Mouse (Mus musculus): ENCODE results near the gene Pigf. TPM values are rescaled to one million over a fixed set of nuclear protein-coding genes. Genes with fewer than 3 reads are reported as not detected.

The Pigf gene
- polyA plus RNA-seq, 1 experiment from 2014 or later: 32.1 TPM

DNA sequence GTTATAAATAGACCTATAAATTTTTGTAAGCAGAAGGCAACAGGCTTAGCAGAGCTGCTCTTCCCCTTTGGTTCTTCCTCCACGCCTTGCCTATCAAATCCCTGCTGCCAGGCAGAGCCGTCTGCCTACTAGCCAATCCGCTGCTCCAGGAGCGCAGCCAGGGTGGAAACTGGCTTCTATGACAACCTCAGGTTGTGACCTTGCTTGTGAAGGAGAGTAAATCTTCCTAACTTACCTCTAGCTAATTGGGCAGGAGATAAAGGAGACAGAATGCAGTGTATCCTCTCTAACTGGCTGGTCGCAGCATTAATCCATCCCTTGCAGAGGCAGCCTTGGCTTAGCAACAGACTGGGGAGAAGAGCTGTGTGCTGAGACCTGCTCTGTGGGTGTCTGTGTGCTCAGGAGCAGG lies 29.8 kb upstream of the Pigf start:
- no peak for ATAC-seq (ENCODE audit: insufficient number of reproducible peaks, insufficient read depth, low FRiP score, low TSS enrichment)
- no peak overlapping the region for H3K4me3 ChIP-seq
- 49% methylated on average over 5 of the region's 5 CpGs for WGBS
- H3K9ac ChIP-seq: no peak overlapping the region
- no peak overlapping the region for H3K27ac ChIP-seq
- peaks cover 22% of the 10 kb centered on the region; the same call in 1 of the 2 replicates for H3K4me1 ChIP-seq
- no peaks in the 10 kb centered on the region for H3K27me3 ChIP-seq
- H3K9me3 ChIP-seq: no peaks in the 10 kb centered on the region
- H3K36me3 ChIP-seq: no peaks in the 10 kb centered on the region
- no peak overlapping the region for H3K4me2 ChIP-seq (replicated peaks)

DNA sequence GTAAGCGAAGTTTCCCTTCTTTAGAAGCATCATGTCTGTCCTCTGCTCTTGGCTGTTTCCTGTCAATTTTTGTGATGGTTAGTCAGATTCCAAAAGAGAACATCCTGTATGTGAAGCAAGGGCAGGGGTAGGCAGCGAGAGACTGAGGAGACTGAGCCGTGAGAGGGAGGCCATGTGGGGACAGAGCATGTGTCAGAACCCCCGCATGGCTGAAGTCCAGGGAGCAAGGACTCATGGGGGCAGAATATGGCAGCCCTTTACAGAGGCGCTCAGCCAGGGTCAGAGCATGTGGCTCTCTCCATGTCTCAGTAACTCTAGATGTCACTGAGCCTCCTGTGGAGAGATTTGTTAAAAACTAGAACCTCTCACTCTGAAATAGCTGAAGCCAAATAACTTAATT lies 28.7 kb upstream of the Pigf start:
- ATAC-seq (ENCODE audit: insufficient number of reproducible peaks, insufficient read depth, low FRiP score, low TSS enrichment): no peak
- Histone ChIP-seq H3K27ac (no peak overlapping the region), H3K4me2 (replicated peaks) (no peak overlapping the region), H3K4me3 (no peak overlapping the region), H3K9me3 (no peaks in the 10 kb centered on the region), H3K36me3 (no peaks in the 10 kb centered on the region), H3K4me1 (peaks cover 22% of the 10 kb centered on the region; the same call in 1 of the 2 replicates), H3K27me3 (no peaks in the 10 kb centered on the region), H3K9ac (no peak overlapping the region)
- 82% methylated on average over 5 of the region's 5 CpGs for WGBS

DNA sequence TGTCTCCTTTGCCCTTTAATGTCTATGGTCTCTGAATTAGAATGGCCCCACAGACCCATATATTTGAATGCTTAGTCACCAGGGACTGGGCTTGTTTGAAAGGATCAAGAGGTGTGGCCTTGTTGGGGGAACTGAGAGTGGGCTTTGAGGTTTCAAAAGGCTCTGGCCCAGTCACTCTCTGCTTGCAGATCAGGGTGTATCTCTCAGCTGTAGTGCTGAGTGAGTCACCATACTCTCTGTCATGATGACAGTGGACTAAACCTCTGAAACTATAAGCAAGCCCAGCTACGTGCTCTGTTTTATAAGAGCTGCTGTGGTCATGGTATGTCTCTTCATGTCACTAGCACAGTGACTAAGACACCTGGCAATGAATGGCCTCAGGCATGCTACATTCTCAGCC lies 27.2 kb upstream of the Pigf start:
- Histone ChIP-seq H3K4me2 (replicated peaks) (no peak overlapping the region), H3K27me3 (no peaks in the 10 kb centered on the region), H3K4me3 (no peak overlapping the region), H3K36me3 (no peaks in the 10 kb centered on the region), H3K4me1 (peaks cover 9% of the 10 kb centered on the region; the same call in 1 of the 2 replicates), H3K27ac (no peak overlapping the region), H3K9me3 (no peaks in the 10 kb centered on the region), H3K9ac (no peak overlapping the region)
- no peak for ATAC-seq (ENCODE audit: insufficient number of reproducible peaks, insufficient read depth, low FRiP score, low TSS enrichment)
- 71% methylated on average over 1 of the region's 1 CpGs for WGBS

DNA sequence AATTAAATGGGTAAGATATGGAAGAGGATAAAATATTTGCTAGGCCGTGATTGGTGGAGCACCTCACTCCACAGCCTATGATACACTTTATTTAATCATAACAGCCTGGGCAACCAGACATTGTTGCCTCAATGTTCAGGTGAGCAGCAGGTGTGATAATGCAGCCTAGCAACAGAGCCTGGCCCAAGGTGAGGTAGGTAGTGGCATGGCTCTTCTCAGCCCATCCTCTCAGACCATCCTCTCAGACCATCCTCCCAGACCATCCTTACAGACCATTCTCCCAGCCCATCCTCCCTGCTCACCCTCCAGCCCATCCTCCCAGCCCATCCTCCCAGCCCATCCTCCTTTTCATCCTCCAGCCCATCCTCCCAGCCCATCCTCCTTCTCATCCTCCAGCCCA lies 26.4 kb upstream of the Pigf start:
- H3K4me2 ChIP-seq (replicated peaks): no peak overlapping the region
- no peak for ATAC-seq (ENCODE audit: insufficient number of reproducible peaks, insufficient read depth, low FRiP score, low TSS enrichment)
- 92% methylated on average over 1 of the region's 1 CpGs for WGBS
- H3K27ac ChIP-seq: no peak overlapping the region
- peaks cover 6% of the 10 kb centered on the region; the same call in 1 of the 2 replicates for H3K4me1 ChIP-seq
- no peaks in the 10 kb centered on the region for H3K9me3 ChIP-seq
- no peak overlapping the region for H3K4me3 ChIP-seq
- H3K36me3 ChIP-seq: no peaks in the 10 kb centered on the region
- no peaks in the 10 kb centered on the region for H3K27me3 ChIP-seq
- H3K9ac ChIP-seq: no peak overlapping the region

DNA sequence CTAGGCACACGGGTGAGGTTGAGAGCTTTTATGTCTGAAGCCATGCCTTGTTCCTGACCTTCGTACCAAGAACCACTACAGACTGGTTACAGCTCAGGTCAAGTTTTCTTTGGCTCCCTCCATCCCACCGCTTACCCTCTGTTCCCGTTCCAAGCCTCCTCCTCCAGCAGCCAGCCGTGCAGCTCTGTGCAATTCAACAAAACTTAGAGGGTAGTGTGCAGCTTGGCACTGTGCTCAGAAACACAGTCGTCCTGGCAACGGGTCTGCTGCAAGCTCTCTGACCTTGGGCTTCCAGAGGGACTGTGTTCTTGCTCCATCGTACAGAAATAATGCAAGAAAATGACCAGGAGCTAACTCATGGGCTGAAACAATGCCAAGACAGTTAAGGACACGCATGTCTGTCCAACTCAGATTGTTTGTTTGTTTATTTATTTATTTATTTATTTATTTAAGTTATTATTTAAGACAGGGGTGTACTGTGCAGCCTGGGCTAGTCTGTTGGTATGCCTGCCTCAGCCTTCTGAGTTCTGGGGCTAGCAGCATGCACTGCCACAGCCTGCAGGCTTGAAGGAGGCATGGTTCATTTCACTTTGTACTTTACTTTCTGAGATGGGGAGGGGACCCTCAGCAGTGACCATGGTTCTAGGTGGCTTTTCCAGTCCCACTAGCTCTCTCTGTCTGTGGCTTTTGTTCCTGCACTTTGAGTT lies 25.4 kb upstream of the Pigf start:
- Histone ChIP-seq H3K9me3 (no peaks in the 10 kb centered on the region), H3K4me2 (replicated peaks) (no peak overlapping the region), H3K27me3 (no peaks in the 10 kb centered on the region), H3K9ac (no peak overlapping the region), H3K27ac (no peak overlapping the region), H3K4me3 (no peak overlapping the region), H3K4me1 (peaks cover 6% of the 10 kb centered on the region; the same call in 1 of the 2 replicates), H3K36me3 (no peaks in the 10 kb centered on the region)
- peak; percentile 47; the same call in 1 of the 2 replicates for ATAC-seq (ENCODE audit: insufficient number of reproducible peaks, insufficient read depth, low FRiP score, low TSS enrichment)
- WGBS: 74% methylated on average over 9 of the region's 9 CpGs

DNA sequence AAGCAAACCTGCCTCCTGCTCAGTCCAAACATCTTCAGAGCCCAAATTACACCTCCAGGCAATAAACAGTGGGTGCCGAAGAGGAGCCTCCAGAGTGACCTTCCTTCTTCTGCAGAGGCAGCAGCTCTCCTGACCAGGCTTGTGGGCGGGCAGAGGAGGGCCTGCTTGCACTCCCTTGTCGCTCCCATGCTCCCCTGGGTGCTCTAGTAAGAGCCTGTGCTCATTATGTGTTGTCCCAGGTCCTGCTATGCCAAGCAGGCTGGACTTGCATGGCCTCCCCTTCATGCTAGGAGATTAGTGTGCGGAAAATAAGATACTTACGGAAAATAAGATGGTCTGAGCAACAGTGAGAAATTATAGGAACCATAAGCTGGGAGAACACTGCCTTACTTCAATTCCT lies 24.5 kb upstream of the Pigf start:
- ATAC-seq (ENCODE audit: insufficient number of reproducible peaks, insufficient read depth, low FRiP score, low TSS enrichment): no peak
- Histone ChIP-seq H3K9ac (no peak overlapping the region), H3K4me3 (no peak overlapping the region), H3K4me1 (peaks cover 1% of the 10 kb centered on the region; the same call in 1 of the 2 replicates), H3K36me3 (no peaks in the 10 kb centered on the region), H3K4me2 (replicated peaks) (no peak overlapping the region), H3K9me3 (no peaks in the 10 kb centered on the region), H3K27ac (no peak overlapping the region), H3K27me3 (no peaks in the 10 kb centered on the region)
- 55% methylated on average over 5 of the region's 5 CpGs for WGBS

DNA sequence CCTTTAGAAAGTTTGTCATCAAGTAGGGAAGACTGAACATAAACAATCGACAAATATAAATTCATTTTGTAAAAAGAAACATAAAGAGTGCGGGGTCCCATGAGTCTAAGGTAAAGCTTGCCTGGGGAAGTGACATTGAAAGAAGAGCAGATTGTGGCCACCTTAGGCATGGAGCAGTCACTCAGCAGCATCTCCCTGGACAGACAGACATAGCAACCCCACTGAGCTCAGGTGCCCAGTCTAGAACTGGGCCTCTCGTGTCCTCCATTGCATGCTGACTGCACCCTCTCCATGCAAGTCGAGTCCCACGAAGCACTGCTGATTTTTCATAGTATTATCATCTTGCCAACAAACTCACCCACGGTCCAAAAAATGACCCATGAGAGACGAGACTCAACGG lies 19.6 kb upstream of the Pigf start:
- H3K4me1 ChIP-seq: no peaks in the 10 kb centered on the region
- no peak overlapping the region for H3K9ac ChIP-seq
- no peak overlapping the region for H3K4me2 ChIP-seq (replicated peaks)
- no peaks in the 10 kb centered on the region for H3K9me3 ChIP-seq
- WGBS: 80% methylated on average over 8 of the region's 8 CpGs
- H3K27me3 ChIP-seq: no peaks in the 10 kb centered on the region
- no peak overlapping the region for H3K27ac ChIP-seq
- no peak overlapping the region for H3K4me3 ChIP-seq
- H3K36me3 ChIP-seq: no peaks in the 10 kb centered on the region
- no peak for ATAC-seq (ENCODE audit: insufficient number of reproducible peaks, insufficient read depth, low FRiP score, low TSS enrichment)

DNA sequence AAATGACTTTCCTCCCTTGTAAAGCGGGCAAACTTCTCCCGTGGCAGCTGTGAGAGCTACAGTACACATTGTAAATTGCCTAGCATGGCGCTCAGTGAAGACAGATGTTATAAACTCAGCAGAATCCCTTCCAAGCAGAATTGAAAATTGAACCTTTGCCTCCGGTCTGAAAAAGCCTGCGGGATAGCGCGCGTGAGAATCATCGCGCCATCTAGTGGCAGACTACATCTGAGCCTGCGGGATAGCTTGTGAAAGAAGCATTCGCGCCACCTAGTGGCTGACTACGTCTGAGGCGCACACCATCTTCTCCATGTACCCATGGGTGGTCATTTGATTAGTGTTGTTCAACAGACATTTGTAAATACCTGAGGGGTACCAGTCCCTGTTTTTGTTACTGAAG lies 19.2 kb upstream of the Pigf start:
- Histone ChIP-seq H3K4me1 (no peaks in the 10 kb centered on the region), H3K9ac (no peak overlapping the region), H3K9me3 (no peaks in the 10 kb centered on the region), H3K36me3 (no peaks in the 10 kb centered on the region), H3K27ac (no peak overlapping the region), H3K4me3 (no peak overlapping the region), H3K4me2 (replicated peaks) (no peak overlapping the region), H3K27me3 (no peaks in the 10 kb centered on the region)
- WGBS: 1% methylated on average over 15 of the region's 15 CpGs
- 0 out of 2 replicates have a peak, but pooled peaks have one; percentile 28 for ATAC-seq (ENCODE audit: insufficient number of reproducible peaks, insufficient read depth, low FRiP score, low TSS enrichment)

DNA sequence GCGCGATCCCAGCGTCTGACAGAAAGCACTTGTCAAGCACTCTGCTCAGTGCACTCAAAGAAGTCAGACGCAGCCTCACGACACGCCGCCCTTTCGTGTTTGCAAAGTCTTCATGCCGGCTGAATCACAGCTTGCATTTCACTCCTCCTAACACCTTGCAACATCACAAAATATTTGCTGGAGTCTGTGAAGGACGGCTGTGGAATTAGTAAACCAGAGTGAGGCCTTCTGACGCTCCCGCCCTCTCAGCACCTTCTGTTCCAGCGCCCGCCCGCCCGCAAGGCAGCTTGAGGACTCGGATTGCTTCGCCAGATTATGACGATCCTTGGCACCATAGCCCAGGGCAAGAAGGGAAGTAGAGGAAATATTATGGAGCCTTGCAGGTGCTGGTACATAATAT lies 16.5 kb upstream of the Pigf start:
- Histone ChIP-seq H3K4me3 (no peak overlapping the region), H3K9me3 (no peaks in the 10 kb centered on the region), H3K27ac (no peak overlapping the region), H3K4me2 (replicated peaks) (no peak overlapping the region), H3K9ac (no peak overlapping the region), H3K27me3 (no peaks in the 10 kb centered on the region), H3K4me1 (no peaks in the 10 kb centered on the region), H3K36me3 (no peaks in the 10 kb centered on the region)
- ATAC-seq (ENCODE audit: insufficient number of reproducible peaks, insufficient read depth, low FRiP score, low TSS enrichment): no peak
- WGBS: 68% methylated on average over 19 of the region's 19 CpGs

DNA sequence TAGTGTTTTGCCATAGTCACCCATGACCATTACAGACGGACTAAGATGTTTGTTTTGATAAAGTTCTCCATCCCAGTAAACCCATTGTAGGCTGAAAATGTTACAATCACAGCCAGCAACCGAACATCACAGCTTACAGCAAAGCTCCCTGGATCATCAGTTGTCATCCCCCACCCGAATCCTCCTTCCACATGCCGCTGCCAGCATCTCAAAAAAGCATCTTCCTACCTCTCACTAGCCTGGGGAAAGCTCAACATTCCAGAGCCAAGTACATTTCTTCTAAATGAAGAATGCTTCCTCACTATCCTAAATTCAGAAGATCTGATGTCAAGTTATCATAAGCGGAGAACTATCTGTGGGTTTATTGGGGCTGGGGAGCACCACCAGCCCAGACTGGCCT lies 13.3 kb upstream of the Pigf start:
- H3K9ac ChIP-seq: no peak overlapping the region
- no peak overlapping the region for H3K4me2 ChIP-seq (replicated peaks)
- no peaks in the 10 kb centered on the region for H3K9me3 ChIP-seq
- H3K4me3 ChIP-seq: no peak overlapping the region
- 88% methylated on average over 5 of the region's 5 CpGs for WGBS
- H3K27ac ChIP-seq: no peak overlapping the region
- no peaks in the 10 kb centered on the region for H3K4me1 ChIP-seq
- H3K27me3 ChIP-seq: no peaks in the 10 kb centered on the region
- ATAC-seq (ENCODE audit: insufficient number of reproducible peaks, insufficient read depth, low FRiP score, low TSS enrichment): no peak
- peaks cover 9% of the 10 kb centered on the region; the same call in 1 of the 2 replicates for H3K36me3 ChIP-seq

DNA sequence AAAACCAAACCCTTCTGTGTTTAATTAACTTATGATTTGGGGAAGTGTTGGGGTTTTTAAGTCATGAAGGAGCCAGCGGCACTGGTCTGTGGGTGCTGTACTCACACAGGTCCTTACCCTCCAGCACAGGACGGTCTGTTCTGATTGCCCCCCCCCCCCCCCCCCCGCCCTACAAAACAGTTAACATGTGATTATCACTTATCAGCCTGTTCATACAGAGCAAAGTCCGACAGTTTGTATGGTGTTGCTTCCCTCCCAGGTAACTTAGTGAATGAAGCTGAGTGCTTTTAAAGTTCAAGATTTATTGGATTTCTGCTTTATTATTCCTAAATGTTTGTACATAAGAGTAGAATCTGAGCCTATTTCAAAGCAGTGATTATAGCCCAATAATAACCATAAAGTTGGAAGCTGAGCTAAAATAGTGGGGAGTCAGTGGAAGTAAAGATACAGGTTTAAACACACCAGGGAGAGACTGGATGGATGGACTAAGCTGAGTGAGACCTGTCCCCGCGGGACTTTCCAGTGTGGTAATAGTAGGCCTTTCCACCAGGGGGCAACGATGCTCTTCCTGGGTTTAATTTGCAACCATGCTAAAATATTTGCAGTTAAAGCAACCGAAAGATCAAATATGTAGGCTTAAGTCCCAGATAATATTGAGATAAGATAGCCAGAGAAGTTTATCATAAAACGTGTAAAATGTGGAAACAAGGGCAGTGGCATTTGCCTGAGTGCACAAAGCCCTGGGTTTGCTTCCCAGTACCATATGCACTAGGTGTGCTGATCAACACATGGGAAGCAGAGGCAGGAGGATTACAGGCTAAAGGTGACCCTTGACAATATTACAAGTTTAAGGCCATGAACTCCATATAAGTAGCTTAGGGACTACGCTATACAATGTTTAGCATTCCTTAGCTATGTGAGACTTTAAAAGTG lies 11.2 kb upstream of the Pigf start:
- Histone ChIP-seq H3K36me3 (peaks cover 12% of the 10 kb centered on the region), H3K4me3 (no peak overlapping the region), H3K9me3 (no peaks in the 10 kb centered on the region), H3K27me3 (no peaks in the 10 kb centered on the region), H3K4me2 (replicated peaks) (no peak overlapping the region), H3K27ac (no peak overlapping the region), H3K4me1 (no peaks in the 10 kb centered on the region), H3K9ac (no peak overlapping the region)
- ATAC-seq (ENCODE audit: insufficient number of reproducible peaks, insufficient read depth, low FRiP score, low TSS enrichment): no peak
- WGBS: 62% methylated on average over 9 of the region's 10 CpGs

Data from embryonic facial prominence, embryonic 12.5 days (tissue).